Mouse (Mus musculus) spleen, embryonic (tissue): ENCODE results near the gene Iltifb.
"Not testable (repeated sequence)": the region's sequence is repeated elsewhere in the genome, so short reads cannot be mapped to it uniquely, and the experiment has no call there.

Experiments used
- CTCF ChIA-PET: fragments of 350-600 bp; sonication (Branson Sonifier 250); formaldehyde crosslinking; loops from one replicate; lab custom pipeline; 2022; lab: Charles Lee

Gene Iltifb

DNA sequence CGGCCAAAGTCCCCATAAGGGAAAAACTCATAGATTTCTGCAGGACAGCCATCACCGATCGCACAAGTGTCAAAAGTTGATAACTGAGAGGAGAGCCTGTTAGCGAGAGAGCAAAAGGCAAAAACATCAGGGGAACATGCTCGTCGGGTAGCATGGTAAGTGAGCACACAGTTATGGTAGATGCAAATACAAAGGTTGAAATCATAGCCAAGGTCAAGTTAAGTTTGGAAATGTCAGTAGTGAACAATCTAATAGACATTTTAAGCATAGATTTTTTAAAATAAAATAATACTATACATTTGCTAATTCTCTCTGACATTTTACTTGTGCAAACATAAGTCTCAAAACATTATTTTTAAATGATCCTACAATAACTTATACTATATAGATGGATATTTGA is at the start of gene Iltifb:
Gene Iltifb (minus strand): TSS at position 101 of the 400 bp plus-strand sequence.
- CTCF ChIA-PET: no interaction called here

DNA sequence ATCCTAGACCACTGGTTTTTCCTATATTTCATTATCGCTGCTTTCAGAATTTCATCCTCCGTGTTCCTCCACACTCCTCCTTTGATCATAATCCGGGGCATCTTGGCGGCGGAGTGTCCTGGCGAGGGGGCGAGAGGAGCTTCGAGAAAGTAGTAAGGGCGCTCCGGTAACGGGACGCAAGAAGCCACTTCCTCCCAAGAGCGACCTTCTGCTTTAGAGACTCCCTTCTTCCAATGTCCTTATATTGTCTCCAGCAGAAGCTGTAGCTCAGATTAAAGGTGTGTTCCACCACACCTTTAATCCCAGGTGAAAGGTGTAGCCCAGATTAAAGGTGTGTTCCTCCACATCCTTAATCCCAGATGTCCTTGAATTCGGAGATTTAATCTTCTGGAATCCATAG is 48.3 kb upstream of the Iltifb start, which contains the start of gene Gm9046:
Gene Gm9046 (minus strand): TSS at position 101 of the 400 bp plus-strand sequence.
- CTCF ChIA-PET: not testable (repeated sequence)

DNA sequence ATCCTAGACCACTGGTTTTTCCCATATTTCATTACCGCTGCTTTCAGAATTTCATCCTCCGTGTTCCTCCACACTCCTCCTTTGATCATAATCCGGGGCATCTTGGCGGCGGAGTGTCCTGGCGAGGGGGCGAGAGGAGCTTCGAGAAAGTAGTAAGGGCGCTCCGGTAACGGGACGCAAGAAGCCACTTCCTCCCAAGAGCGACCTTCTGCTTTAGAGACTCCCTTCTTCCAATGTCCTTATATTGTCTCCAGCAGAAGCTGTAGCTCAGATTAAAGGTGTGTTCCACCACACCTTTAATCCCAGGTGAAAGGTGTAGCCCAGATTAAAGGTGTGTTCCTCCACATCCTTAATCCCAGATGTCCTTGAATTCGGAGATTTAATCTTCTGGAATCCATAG is 42.9 kb upstream of the Iltifb start, which contains the start of gene Gm9045:
Gene Gm9045 (minus strand): TSS at position 101 of the 400 bp plus-strand sequence.
- CTCF ChIA-PET: not testable (repeated sequence)

DNA sequence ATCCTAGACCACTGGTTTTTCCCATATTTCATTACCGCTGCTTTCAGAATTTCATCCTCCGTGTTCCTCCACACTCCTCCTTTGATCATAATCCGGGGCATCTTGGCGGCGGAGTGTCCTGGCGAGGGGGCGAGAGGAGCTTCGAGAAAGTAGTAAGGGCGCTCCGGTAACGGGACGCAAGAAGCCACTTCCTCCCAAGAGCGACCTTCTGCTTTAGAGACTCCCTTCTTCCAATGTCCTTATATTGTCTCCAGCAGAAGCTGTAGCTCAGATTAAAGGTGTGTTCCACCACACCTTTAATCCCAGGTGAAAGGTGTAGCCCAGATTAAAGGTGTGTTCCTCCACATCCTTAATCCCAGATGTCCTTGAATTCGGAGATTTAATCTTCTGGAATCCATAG is 37.5 kb upstream of the Iltifb start, which contains the start of gene Gm9044:
Gene Gm9044 (minus strand): TSS at position 101 of the 400 bp plus-strand sequence.
- CTCF ChIA-PET: not testable (repeated sequence)

DNA sequence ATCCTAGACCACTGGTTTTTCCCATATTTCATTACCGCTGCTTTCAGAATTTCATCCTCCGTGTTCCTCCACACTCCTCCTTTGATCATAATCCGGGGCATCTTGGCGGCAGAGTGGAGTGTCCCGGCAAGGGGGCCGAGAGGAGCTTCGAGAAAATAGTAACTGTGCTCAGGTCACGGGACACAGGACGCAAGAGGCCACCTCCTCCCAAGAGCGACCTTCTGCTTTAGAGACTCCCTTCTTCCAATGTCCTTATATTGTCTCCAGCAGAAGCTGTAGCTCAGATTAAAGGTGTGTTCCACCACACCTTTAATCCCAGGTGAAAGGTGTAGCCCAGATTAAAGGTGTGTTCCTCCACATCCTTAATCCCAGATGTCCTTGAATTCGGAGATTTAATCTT is 32.0 kb upstream of the Iltifb start, which contains the start of gene Gm9040:
Gene Gm9040 (minus strand): TSS at position 101 of the 400 bp plus-strand sequence.
- CTCF ChIA-PET: not testable (repeated sequence)

DNA sequence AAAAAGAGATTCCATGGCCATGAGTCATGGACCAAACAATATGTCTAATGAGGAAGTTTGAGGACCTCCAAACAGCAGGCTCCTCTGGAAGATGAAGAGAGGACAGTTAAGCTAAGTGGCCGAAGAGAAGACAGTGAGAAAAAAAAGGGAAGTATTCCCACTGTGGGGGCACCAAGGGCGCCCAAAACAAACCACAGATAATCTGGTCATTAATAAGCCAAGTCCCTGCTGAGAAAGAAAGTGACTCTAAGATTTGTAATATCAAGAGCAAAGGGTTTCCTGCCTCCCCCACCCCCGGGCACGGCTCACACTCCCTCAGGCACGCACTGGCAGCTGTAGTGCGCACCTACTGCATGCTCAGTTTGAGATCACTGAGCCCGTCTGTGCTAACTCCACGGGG is 24.2 kb upstream of the Iltifb start:
- CTCF ChIA-PET: no interaction called here

DNA sequence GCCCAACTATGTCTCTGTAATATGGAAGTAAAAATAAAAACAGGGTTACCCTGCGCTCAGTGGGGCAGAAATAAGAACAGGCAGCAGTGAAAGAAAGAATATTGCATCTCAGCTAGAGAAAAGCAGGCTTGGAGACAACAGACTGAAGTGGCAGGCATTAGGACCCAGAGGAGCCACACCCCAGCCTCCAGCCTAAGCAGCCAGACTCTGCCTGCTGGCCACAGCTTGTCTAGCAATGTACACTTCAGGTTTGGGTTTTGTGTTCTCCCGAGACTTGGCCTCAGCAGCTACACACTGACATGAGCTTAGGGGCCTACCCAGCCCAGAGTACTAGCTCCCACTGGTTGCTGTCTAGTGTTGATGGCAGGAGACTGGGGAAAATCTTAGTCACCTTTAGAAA is 7.3 kb upstream of the Iltifb start:
- CTCF ChIA-PET: not testable (repeated sequence)

DNA sequence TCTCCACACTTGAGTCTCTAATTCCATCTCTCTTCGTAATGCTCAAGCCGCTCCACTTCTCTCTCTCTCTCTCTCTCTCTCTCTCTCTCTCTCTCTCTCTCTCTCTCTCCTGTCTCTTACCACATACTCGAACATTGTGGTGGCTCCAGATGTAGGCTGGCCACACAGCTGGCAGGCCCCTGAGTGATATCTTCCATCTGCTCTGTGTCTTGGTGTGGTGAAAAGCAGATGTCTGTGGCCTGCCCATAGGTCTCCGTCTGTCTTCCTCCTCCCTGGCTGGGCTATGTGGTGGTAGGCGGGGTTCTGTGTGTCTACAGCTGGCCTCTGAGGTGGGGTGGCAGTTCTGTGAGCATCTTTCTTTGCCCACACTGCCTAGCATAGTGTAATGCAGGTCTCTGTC is 11.8 kb downstream of the Iltifb start:
- CTCF ChIA-PET: not testable (repeated sequence)

DNA sequence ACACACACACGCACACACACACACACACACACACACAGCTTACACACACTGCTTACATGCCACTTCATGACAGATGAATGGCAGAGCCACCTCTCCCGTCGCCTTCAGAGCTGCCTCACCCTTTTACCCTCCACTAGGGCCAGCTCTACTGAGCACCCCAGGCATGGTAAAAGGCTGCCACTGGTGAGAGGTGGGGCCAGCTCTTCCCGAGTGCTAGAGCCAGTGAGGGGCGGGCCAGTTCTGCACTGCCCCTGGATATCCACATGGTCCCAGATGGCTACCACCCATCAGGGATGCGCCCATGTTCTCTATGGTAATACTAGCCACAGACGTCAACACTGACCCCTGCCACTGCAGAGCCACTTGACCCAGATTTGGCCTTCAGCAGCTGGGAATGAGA is 12.3 kb downstream of the Iltifb start:
- CTCF ChIA-PET: not testable (repeated sequence)

DNA sequence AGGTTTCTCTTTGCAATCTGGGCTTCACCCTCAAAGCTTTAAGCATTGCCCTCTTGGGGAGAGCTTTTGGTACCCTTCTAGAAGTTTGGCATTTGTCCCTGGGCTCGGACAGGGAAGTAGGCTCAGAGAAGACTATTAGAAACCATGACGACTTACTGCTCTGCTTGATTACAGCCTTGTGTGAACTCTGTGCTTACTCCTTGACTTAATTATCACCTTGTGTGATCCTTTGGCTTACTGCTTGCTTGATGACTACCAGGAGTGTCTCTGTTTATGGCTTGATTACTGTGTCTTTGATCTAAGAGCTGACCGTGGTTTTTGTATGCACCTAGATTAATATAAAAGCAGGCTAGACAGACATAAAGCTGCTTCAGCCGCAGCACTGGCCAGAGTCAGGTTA is 16.8 kb downstream of the Iltifb start:
- CTCF ChIA-PET: not testable (repeated sequence)

DNA sequence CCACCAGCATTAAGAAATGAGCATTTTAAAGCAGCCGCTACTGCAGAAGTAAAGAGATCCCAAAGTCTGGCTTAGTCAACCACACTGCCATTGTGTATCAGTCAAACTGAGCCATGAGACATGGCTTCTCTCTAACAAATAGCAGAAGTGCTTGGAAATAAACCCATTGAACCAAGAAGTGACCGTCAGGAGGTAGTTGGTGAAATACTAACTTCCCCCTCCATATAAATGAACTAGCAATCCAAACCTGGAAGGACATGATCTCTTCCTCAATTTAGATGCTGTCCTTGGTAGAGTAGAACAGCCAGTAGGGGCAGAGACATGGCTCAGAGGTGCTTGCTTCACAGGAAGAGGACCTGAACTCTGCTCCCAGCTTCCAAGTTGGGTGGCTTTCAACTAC is 23.4 kb downstream of the Iltifb start:
- CTCF ChIA-PET: not testable (repeated sequence)

DNA sequence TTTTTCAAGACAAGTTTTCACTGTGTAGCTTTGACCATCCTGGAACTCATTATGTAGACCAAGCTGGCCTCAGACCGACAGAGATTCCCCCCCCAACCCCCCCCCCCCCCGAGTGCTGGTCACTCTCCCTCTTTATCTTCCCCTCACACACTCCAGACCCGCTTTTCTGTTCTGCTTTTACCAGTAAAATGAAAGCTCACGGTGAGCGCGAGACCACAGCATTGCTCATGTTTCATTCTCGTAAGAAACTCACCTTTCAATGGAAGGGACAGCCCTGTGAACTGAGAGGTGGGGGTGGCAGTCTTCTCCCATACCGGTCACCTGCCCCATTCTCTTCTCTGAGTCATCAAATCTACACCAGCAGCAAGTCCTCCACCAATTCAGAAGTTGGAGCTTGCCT is 26.0 kb downstream of the Iltifb start:
- CTCF ChIA-PET: not testable (repeated sequence)

DNA sequence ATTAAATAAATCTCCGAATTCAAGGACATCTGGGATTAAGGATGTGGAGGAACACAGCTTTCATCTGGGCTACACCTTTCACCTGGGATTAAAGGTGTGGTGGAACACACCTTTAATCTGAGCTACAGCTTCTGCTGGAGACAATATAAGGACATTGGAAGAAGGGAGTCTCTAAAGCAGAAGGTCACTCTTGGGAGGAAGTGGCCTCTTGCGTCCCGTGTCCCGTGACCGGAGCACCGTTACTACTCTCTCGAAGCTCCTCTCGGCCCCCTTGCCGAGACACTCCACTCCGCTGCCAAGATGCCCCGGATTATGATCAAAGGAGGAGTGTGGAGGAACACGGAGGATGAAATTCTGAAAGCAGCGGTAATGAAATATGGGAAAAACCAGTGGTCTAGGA is 36.5 kb downstream of the Iltifb start, which contains the start of gene Gm32802:
Gene Gm32802 (plus strand): TSS at position 301 of the 400 bp plus-strand sequence.
- CTCF ChIA-PET: not testable (repeated sequence)

DNA sequence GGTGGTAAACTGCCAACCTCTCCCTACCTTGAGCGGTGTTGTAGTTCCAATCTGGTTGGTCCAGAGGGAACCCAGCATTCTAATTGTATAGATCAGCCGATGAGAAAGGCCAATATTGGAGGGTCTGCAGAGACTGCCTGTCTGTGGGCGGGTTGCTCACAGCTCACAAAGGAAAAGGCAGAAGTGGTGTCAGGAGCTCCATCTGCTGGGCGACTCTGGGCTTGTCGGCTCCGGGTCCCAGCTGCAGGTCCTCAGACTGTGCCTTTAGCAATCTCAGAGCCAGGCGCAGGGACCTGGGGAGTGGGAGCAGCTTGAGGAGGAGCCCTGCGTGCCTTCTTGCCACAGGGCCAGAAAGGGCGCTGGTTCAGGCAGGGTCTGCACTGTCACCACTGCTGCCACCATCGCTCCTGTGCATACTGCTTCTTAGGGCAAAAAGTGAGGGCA is 44.0 kb downstream of the Iltifb start:
- CTCF ChIA-PET: no interaction called here

DNA sequence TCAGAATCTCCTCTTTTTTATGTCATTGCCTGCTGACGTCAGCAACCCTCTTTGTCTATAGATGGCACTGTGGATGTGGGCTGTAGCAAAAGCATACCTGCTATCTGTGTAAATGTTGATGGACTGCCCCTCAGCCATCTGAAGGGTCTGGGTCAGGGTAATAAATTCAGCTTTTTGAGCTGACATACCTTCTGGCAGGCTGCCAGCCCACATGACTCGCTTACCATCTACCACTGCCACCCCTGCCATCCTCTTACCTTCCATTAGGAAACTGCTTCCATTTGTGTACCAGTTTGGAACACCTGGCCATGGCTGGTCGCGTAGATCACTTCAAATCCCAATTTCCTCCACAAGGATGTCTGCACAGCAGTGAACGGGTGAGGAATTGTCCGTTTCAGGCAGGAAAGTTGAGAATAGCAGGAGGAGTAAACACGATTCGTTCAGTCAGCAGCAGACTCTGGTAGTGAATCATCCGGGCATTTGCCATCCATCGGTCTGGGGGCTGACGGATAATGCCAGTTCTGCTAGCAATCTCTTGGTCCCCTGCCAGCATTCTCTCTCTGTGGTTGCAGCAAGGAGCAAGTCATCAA is 45.7 kb downstream of the Iltifb start:
- CTCF ChIA-PET: interaction anchor here (0.6 kb wide), 1 partner anchor 1019 kb away, joined by 3 read pairs; no protein-coding TSS in a partner anchor

DNA sequence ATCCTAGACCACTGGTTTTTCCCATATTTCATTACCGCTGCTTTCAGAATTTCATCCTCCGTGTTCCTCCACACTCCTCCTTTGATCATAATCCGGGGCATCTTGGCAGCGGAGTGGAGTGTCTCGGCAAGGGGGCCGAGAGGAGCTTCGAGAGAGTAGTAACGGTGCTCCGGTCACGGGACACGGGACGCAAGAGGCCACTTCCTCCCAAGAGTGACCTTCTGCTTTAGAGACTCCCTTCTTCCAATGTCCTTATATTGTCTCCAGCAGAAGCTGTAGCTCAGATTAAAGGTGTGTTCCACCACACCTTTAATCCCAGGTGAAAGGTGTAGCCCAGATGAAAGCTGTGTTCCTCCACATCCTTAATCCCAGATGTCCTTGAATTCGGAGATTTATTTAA is 54.2 kb downstream of the Iltifb start, which contains the start of gene Gm32717:
Gene Gm32717 (minus strand): TSS at position 101 of the 400 bp plus-strand sequence.
- CTCF ChIA-PET: not testable (repeated sequence)
